Mouse (Mus musculus) megakaryocyte, adult 5-6 weeks (primary cell): ENCODE measurements around the gene Slc9a3r2. TPM values are rescaled to one million over a fixed set of nuclear protein-coding genes. Genes with fewer than 3 reads are reported as not detected.

Source experiments
- ATAC-seq: 2 replicates; pipeline ENCODE4 v1.8.0; 2016; ENCODE audit warnings: mild to moderate bottlenecking, inconsistent platforms; ENCODE audit not compliant: poor library complexity, severe bottlenecking
- total RNA-seq, 2 experiments: library from RNA; stranded (forward) in 1 of 2; stranded (reverse) in 1 of 2; fragments of 153-499, 151-499 nt in 1 of 2; fragments of 221-1000, 200-1000 nt in 1 of 2; gene quantifications; 2 replicates each; pipeline versions ENCODE4 v1.2.3 to v1.2.4; 2015 to 2017

The Slc9a3r2 gene
- total RNA-seq, 2 experiments from 2014 or later, result 1.4 to 1.5 TPM

- ATAC-seq, result no peak
These were observed 11.3 kb downstream of the Slc9a3r2 start for GRCm38 (mm10) chr17:24638840-24639239.

GRCm38 (mm10) chr17:24638214-24638613 lies 11.9 kb downstream of the Slc9a3r2 start:
- ATAC-seq, result no peak

DNA sequence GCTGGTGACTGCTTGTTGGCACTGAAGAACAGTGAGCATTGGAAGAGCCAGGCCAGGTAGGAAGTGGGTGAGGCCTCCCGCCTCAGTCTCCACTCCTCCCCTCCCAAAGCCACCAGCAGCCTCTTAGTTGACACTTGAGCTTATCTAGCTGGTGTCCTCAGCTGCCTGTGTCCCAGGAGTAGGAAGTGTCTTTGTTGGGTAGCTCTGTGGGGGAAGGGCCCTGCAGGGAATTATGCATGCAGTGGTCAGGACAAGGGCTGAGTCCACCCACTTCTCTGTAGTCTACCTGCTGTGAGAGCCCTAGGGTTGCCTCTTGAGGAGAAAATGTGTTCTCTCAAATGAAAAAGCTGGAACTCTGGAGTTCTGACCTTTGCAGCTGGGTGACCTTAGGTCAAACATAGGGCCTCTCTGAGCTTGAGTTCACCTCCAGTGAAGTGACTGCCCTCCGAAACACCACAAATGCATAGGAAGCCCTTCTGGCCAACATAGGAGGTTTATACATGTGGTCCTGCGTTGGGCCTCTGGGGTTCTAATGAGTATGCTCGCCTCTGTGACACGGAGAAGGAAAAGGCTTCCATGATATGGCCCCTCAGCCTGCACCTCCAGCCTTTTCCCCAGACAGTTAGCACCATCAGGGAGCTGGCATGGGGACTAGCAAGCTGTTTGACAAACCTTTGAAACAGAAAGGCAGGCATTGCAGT lies 13.2 kb downstream of the Slc9a3r2 start:
- no peak for ATAC-seq

DNA sequence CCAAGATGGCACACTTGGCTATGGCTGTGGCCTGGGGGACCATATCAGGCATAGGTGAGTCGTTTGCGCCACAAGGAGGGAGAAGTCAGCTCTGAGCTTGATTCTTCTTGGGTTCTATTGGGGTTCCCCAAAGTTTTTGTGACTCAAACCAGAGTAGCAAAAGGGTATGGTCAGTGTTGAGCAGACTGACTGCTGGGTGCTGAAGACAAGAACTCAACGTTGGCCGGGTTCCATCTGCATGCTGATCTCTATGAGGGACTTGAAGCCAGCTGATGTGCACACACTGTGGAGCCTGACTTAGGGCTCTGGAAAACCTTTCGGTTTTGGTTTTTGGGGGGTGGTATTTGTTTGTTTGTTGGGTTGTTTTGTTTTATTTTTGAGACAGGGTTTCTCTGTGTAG lies 14.4 kb downstream of the Slc9a3r2 start:
- no peak for ATAC-seq

DNA sequence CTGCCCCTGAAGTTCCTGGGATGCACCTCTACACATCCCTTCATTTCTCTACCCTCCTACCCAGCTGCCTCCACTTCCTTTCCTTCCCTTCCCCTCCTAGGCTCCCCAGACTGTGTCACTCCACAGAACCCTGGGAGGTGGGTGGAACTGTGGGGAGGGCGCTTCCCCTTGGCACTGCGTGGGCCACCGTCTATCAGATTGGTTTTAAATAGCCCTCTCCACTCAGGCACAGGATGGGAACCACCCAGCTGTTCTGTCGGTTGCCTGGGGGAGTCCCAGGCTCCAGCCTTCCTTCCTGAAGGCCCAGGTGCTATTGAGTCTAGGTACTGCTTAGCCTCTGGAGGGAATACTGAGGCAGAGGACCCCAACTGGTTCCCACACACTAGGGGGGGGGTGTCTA lies 15.1 kb downstream of the Slc9a3r2 start:
- ATAC-seq, result no peak

DNA sequence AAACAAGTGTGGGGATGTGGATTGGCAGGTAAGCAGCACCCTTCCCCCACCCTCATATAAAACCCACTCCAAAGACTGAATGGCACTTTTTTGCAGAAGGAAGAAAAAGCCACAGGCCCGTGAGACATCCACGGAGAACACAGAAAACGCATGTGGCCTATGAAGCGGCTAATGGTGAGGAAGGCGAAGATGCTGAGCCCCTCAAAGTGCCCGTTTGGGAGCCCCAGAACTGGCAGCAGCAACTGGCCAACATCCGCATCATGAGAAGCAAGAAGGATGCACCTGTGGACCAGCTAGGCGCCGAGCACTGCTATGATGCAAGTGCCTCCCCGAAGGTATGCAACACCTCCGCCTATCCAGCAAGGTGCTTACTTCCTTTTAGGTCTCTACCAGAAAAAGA lies 16.3 kb downstream of the Slc9a3r2 start:
- ATAC-seq, result no peak

DNA sequence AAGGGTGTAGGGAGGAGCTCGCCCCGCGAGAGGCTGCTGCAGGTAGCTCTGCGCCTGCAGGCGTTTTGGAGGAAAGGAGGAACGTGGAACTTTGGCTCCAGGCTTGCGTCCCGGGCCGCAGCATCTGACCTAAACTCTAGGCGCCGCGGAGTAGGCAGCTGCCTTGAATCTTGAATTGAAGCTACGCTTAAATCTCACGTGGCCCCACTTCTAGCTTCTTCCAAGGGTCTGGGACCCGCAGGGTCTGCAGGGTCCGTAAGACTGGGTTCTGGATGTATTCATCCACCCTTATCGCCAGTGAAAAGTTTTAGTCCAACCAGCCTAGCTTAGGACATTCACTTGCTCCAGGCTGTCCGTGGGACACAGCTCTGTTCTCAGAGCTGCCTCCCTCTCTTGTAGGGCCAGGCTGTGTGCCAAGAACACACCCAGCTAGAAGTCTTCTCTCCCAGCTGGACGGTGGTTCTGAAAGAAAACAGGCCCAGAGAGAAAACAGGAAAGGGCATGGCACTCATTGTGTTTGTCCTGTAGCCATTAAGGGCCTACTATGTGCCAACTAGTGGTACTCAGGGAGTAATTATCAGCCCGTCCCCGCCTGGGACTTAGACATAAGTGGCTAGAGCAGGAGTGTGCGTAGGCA lies 17.2 kb downstream of the Slc9a3r2 start:
- no peak; the same call in 1 of the 2 replicates for ATAC-seq

GRCm38 (mm10) chr17:24632167-24632812 lies 17.8 kb downstream of the Slc9a3r2 start, which contains the start of the genes Tsc2 and Nthl1:
Gene Tsc2, minus strand, starts transcription at chr17:24632630.
Gene Nthl1, plus strand, starts transcription at chr17:24632680.
- peak; percentile 93 for ATAC-seq

DNA sequence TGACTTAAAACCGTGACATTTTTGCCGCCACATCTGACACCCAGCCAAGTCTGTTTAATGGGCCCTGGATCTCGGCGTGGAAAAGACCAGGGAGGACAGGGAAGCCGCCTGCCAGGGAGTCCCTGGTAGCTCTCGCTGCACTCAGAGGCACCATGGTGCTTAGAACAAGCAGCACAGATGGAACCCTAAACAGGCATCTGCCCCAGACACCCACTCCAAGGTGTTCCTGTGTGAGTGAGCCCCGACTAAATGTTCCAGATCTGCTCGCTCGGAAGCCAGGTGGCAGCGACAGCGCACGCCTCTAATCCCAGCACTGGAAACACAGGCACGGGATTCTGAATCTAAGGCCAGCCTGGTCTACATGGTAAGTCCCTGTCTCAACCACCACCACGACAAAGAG lies 20.1 kb downstream of the Slc9a3r2 start:
- no peak for ATAC-seq

- ATAC-seq, result peak; percentile 58
These were observed 21.5 kb downstream of the Slc9a3r2 start for GRCm38 (mm10) chr17:24628646-24629045.

GRCm38 (mm10) chr17:24625472-24625871 lies 24.7 kb downstream of the Slc9a3r2 start:
- no peak for ATAC-seq

DNA sequence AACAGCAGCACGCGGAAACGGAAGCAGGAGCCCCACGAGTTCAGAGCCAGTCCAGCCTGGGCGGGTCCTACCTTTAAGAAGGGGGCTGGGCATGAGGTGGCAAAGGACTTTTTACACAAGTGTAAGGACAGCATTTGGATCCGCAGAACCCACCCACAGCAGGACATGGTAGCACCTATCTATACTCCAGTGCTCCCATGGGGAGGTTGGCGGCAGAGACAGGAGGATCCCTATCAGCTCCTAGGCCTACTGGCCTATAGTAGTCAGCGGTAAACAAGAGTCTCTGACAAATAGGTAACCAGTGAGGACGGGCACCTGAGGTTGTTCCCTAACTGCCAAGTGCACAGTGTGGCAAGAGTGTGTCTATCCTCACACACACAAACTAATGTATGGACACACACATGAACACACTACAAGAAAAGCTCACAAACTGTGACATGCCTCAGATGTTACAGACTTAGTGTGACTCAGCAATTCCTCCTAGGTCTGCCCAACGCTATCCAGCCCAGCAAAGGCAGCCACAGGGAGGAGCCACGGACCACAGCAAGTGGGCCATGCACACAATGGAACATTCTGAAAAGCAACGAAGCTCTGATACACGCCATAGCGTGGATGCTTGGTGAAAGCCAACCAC lies 32.4 kb downstream of the Slc9a3r2 start:
- ATAC-seq, result peak; percentile 63

- peak; percentile 57 for ATAC-seq
These were observed 39.4 kb downstream of the Slc9a3r2 start for GRCm38 (mm10) chr17:24610711-24611110.

DNA sequence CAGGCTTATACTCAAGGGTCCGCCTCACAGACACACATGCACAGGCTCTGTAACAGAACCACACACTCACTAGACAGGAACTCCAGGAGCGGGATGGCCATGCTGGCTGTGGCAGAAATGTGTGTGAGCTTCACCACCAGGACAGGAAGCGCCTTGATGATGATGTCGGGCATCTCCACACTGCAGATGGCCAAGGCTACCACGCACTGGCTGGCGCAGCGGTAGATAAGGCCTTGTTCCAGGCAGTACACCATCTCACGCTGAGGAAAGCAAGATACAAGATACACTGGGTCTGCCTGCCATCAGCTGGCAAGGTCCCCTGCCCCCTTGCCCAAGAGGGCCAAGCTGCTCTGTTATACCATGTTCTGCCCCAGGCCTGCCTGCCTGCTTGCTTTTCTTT lies 41.3 kb downstream of the Slc9a3r2 start:
- ATAC-seq, result peak; percentile 40; the same call in 1 of the 2 replicates

GRCm38 (mm10) chr17:24608370-24608769 lies 41.8 kb downstream of the Slc9a3r2 start:
- ATAC-seq, result no peak

GRCm38 (mm10) chr17:24604557-24604956 lies 45.6 kb downstream of the Slc9a3r2 start:
- ATAC-seq, result no peak

DNA sequence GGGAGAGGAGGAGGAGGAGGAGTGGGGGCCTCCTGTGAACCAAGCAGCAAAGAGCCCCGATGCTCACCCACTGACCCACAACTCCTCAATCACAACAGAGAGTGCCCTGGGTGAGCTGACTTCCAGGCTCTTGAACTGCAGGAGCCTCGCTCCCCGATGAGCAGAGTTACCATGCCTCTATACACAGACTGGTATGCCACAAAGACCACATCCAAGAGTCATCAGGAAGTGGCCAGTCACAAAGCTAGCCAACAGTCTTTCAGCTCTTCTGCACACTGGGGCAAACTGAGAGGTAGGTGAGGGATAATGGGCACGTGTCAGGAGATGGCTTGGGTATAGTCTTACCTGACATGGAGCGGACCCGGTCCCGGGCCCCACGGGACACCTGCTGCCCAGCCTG lies 46.2 kb downstream of the Slc9a3r2 start:
- ATAC-seq, result peak; percentile 52

GRCm38 (mm10) chr17:24600502-24600901 lies 49.6 kb downstream of the Slc9a3r2 start:
- ATAC-seq, result no peak

GRCm38 (mm10) chr17:24597989-24598388 lies 52.1 kb downstream of the Slc9a3r2 start:
- ATAC-seq, result no peak

- ATAC-seq, result no peak
These were observed 53.5 kb downstream of the Slc9a3r2 start for GRCm38 (mm10) chr17:24596471-24597183.

DNA sequence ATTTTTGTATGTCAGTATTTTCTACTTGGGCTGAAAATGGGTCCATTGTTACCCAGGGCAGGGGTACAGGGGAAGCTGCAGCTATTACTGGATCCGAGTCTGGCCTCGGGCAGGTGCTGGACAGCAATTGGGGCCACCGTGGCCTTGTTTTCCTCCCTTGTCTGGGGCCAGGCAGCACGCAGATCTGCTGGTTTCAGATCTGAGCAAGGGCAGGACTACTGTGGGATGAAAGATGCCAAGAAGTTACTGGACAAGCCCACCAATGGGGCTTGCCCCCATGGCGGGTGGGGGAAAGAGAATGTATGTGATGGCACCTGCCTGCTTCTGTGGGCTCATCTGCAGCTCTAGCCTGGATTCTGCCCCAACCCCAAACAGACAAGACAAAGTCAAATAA lies 54.1 kb downstream of the Slc9a3r2 start:
- ATAC-seq, result no peak
